Mouse (Mus musculus): ENCODE measurements around the gene Mrpl20.

Mrpl20 gene

DNA sequence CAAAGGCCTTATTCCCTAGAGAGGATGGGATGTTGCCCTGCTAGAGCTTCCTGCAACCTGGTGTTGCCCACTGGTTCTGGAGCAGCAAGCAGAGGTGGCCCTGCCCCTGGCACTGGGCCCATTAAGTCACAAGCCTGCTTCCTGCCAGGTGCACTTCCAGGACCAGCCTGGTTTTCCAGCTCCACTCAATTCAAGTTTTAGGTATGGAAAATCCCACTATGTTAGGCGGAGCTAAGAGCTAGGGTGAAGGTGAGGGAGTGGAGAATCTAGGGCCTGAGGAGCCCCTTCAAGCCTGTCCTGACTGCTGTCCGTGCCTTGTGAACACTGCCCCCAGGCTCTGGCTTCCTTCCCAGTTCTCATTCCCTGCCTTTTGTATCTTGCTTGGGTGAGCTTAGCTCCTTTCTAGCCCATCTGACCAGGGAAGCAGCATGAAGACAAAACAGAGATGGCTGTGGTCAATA, 49.3 kb downstream of the Mrpl20 start:
- in situ Hi-C loops (cut with MboI, MseI): no loop called here

DNA sequence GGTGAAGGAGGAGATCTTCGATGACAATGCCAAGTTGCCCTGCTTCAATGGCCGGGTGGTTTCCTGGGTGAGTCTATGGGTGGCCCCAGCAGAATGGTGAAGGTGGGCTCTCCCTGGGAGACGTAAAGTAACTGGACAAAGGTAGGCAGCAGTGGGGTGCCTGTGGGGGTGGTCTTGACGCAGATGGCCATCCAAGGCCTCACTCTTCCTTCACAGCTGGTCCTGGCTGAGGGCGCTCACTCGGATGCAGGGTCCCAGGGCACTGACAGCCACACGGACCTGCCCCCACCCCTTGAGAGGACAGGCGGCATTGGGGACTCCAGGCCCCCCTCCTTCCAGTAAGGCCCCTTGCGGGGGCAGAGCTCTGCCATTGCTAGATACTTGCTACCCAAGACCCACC, 50.7 kb downstream of the Mrpl20 start:
- in situ Hi-C loops (cut with MboI, MseI): no loop called here

GRCm38 (mm10) chr4:155854991-155855390, 52.3 kb downstream of the Mrpl20 start:
- in situ Hi-C loops (cut with MboI, MseI): no loop called here

GRCm38 (mm10) chr4:155856071-155856470, 53.4 kb downstream of the Mrpl20 start:
- in situ Hi-C loops (cut with MboI, MseI): no loop called here

- in situ Hi-C loops (cut with MboI, MseI): no loop called here
These were observed 54.2 kb downstream of the Mrpl20 start for GRCm38 (mm10) chr4:155856881-155857280.

GRCm38 (mm10) chr4:155859318-155859717, 56.6 kb downstream of the Mrpl20 start:
- in situ Hi-C loops (cut with MboI, MseI): no loop called here
